Mouse (Mus musculus) embryonic facial prominence, embryonic 10.5 days (tissue): ENCODE measurements around the gene Cpm. TPM values are rescaled to one million over a fixed set of nuclear protein-coding genes. Genes with fewer than 3 reads are reported as not detected.

Source experiments
- polyA plus RNA-seq: library from polyadenylated mRNA; unstranded; fragments of >200 nt; fragmentation: Nextera tagmentation; extraction: Ambion mirVana; gene quantifications from 2 replicates; pipeline ENCODE4 v1.2.1, GENCODE M21; 2016

The Cpm gene
- polyA plus RNA-seq, 1 experiment from 2014 or later, result 11.6 TPM

Other genes starting within 250 kb of the Cpm start
- gene Cpsf6, start 249.5 kb upstream of the Cpm start, polyA plus RNA-seq, result 223 and 230 TPM in 2 replicates
- 58.9 and 64.4 TPM in 2 replicates for gene Mdm2, start 81.3 kb downstream of the Cpm start, polyA plus RNA-seq
- 20.2 and 24.7 TPM in 2 replicates for gene Slc35e3, start 116.9 kb downstream of the Cpm start, polyA plus RNA-seq
- gene Nup107, start 163.2 kb downstream of the Cpm start, polyA plus RNA-seq, result 106 and 107 TPM in 2 replicates
- gene Rap1b, start 216.5 kb downstream of the Cpm start, polyA plus RNA-seq, result 125 and 135 TPM in 2 replicates